Mouse (Mus musculus) lung, postnatal 0 days (tissue): ENCODE results near the gene Tnk2.
A peak's percentile ranks its signal among the peaks of the same experiment; 100 is the strongest.

ENCODE experiments used
- CTCF ChIP-seq: IDR thresholded peaks from 2 replicates; pipeline ENCODE4 v1.5.1; 2016; ENCODE audit warnings: antibody characterized with exemption, mild to moderate bottlenecking
- EP300 ChIP-seq: IDR thresholded peaks from 2 replicates; pipeline ENCODE4 v1.6.1; 2016; ENCODE audit warnings: antibody characterized with exemption, mild to moderate bottlenecking, control low read depth

GRCm38 (mm10) chr16:32687221-32687620 is 43.5 kb downstream of the Tnk2 start:
- TF ChIP-seq EP300 = no peak
- peak; percentile 38 for TF ChIP-seq CTCF
